Mouse (Mus musculus) cerebellum, adult 9-11 months (tissue): ENCODE data around the gene Tubd1.

Experiments
- DNase-seq: peaks from one replicate; pipeline ENCODE4 v3.0.0; 2022

The Tubd1 gene

DNA sequence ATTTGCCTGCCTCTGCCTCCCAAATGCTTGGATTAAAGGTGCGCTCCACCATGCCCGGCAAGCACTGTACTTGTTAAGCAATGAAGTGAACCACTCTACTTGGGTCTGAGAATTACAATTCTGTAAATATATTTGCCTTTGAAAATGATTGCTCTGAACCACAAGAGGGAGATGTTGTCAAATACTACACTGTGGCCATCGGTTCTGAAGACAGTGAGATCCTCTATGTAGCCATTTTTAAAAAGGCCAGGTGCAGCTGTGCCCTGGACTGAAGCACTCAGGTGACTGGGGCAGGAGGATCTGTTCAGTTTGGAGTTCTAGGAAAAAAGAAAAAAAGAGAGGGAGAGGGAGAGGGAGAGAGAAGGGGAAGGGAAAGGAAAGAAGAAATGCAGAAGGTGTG, 23.6 kb downstream of the Tubd1 start:
- no peak for DNase-seq

DNA sequence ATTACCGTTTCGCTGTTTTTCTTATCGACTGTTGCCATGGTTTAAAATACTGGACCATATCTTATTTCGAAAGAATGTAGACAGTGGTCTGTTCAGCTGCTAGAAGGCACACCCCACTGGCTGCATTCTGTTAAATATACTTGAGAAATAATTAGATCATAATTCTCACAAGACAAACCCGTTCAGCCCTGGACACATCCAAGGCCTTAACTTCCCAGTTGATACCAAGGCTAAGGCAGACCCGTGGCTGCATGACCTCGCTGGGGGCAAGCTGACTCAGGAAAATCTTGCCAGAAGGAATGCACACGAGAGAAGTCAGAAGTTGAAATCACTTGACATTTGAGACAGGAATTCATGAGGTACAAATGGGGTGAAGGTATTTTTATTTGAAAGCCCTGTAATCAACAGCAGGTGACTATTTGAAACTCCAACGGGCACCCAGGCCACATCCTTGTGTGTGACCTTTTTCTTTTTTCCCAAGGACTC, 25.5 kb downstream of the Tubd1 start:
- no peak for DNase-seq

DNA sequence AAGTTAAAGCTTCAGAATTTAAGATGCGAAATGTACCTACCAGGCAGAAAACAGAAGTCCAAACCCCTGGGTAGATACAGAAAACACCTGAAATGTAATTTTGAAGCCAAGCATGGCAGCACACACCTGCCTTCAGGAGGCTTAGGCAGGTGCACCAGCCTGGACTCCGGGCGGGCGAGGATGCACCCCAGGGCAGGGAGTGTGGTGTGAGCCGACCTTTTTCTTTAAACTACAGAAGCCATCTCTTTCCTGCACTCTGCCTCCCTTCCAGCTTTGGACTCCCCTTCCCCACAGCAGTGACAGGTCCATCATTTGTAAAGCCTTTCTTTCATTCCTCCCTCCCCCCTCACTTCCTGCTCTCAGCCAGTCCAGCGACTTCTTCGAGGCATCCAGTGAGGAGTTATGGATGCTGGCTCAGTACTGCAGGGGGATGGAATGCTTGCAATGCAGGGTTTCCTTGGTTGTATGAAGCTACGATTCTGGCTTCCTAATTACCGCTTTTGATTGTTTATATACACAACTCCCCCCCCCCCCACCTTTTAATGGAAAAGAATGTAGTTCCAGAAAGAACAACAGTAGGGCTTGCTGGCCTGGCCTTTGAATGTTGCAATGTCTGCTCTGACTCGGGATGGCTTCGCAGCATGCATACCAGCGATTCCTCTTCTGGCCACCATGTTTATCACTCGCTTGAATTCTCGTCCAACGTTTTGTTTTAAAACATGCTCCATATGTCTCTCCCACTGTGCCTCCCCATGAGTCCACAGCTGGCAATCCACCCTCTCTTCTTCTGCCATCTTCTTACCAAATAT, 26.5 kb downstream of the Tubd1 start:
- no peak for DNase-seq

DNA sequence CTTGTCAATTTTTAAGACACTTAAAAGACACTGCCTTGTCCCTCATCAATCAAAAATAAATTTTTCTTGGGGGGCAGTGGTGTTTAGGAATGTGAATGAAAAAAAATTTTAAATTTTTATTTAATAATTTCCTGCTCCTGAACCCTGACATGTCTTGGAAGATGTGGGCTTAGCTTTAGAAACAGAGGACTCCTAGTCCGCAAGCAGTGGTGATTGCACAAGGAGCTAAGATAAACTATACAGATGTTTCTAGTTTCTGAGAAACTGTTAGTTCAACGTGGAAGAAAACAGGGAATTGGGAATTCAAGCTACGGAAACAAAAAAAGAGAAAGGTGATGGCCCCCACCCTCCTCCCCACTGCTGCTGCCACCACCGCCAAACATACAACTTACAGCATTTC, 27.1 kb downstream of the Tubd1 start:
- DNase-seq = no peak

DNA sequence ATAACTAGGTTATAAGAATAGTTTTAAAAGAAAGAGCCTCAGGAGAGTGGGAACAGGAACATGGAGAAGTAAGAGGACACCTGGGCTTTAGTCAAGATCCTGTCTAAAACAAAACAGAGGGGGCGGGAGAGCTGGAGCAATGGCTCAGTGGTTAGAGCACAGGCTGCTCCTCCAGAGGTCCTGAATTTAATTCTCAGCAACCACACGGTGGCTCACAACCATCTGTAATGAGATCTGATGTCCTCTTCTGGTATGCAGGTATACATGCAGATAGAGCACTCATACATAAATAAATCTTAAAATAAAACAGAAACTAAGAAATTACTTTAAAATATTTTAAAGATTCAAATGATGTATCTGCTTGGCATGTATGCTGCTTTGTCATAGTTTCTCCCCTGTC, 27.8 kb downstream of the Tubd1 start:
- no peak for DNase-seq

DNA sequence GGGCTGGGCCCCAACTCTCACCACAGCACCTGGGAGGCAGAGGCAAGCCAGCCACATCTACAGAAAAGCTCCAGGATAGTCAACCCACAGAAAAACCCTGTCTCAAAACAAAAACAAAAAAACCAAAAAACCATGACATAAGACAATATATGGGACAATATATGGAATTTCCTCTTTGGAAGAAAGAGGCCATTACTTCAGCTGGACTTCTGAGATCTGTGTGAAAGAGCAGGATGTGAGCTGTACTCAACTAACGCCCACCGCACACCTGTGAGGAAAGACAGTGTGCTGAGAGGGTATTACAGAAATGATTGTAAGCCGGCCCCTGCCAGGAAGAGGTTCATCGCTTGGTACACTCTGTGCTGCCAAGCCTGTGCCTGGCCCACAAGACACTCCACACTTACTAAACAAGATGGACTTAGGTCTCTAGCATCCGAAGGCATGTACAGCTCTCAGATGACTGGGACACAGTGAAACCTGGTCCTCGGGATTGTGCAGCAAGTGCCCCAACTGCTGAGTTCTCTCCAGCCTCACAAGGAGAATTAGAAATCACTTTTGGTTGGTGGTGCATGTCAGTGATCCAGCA, 28.9 kb downstream of the Tubd1 start:
- DNase-seq = no peak

DNA sequence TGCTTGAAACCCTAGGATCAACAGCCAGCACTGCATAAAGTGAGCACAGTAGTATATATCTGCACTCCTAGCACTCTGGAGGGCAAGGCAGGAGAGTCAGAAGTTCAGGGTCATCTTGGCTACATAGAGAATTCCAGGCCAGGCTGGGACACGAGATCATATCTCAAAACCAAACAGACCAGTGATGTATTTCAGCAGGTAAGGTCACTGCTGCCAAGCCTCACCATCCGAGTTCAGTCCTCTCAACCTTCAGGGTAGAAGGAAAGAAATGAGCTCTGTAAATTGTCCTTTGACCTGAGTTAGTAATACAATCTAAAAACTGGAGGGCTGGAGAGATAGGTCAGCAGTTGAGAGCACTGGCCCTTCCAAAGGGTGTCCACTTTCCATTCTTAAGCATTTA, 29.6 kb downstream of the Tubd1 start:
- no peak for DNase-seq

DNA sequence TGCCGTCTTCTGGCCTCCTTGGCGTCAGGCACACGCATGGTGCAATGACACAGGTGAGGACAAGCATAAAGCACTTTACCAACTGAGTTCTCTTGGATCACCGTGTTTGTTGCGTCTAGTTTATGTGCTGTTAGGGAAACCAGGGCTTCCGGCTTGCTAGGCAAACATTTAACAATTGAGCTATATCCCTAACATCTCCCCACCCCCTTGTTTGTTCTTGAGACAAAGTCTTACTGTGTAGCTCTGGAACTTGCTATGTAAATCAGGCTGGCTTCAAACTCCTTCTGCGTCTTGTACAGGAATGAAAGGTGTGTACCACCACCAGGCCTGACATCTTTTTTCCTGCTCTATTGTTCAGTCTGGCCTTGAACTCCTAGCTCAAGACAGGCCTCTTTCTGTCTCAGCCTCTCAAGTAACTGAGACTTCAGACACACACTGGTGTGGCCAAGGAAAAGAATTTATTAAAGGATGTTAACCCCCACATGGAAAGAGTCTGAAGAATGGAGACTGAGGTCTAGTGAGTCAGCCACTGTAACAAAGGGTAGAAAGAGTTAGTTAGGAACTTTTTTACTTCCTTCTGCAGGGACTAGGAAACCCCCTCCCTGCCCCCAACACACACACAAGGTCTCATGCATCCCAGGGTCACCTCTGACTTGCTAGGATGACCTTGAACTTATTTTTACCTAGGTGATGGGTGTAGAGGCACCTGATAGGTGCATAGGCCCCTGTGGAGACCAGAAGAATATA, 31.0 kb downstream of the Tubd1 start:
- DNase-seq = no peak

DNA sequence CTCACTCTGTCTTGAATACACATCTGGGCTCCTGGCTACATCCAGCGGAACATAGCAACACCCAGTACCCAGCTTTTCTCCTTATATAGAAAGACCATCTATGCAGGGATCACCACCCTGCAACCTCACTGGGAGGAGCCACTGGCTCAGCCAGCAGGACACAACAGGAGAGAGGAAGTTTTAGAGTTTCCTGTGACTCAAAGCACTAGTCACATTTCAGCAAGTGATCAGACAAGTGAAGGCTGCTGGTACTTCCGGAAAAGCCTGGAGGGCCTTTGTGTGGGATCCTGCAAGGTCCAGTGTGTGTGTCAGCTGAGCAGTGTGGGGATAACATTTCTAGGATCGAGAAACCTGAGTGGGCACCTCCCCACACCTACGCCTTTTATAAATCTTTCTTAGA, 32.4 kb downstream of the Tubd1 start:
- DNase-seq = no peak

DNA sequence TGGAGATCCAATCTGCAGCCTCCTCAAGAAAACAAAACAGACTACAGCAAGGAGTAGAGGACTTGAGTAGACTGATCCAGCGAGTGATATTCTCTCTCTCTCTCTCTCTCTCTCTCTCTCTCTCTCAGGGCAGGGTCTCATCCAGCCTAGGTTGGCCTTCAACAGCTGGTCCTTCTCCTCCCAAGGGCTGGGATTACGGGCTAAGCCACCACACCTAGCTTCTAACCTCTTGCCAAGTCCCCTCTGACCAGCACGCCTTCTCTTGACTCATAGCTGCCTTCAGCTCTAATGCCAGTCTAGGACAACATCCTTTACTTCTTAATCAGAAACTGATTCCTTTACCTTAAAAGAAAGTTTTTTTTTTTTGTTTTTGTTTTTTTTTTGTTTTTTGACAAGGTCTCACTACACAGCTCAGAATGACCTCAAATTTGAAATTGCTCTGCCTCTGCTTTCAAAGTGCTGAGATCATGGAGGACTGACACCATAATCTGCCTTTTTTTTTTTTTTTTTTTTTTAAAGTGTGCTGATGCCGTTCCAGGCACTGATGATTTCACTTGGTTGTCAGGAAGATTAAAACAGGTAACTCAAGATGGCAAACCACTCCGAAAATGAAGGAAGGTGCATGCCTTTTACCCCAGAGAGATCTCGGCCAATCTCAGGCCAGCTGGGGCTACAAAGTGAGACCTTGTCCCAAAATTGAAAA, 33.5 kb downstream of the Tubd1 start:
- no peak for DNase-seq

DNA sequence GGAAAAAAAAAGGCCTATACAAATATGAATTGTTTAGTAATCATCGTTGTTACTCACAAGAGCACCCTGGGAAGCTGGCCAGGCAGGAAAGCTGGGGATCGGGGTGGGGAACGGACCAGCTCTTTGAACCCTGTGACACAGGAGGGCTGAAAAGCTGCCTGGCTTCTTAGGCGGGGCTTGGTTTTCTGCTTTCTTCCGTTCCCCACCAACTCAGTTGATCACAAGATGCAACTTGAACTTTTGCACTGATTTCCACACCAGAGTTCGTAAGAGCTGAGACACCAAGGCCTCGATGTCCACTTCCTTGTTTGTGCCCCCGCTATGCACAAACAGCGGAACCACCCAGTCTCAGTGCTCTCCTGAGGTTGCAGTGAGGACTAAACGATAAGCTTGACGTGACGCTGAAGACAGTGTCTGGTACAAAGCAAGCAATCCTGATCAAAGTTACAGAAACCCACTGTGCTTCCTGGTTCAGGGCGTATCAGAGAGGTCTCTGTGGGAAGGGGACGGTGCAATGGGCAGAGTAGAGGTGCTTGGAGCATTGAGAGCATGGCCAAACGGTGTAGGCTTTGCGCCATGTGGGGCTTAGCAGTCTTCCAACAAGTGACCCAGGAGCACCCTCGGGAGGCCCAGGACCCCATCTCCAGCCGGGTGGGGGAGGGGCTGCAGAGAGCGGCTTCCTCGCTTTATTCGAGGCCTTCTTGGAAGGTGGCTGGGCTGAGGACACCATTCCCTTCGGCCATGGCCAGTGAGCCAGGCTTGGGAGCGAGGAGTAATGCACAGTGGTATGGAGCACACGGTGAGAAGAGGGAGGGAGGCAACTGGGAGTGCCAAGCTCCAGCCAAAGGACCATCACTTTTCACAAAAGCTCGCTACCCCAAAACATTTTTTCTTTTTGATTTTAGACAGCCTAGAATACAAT, 34.3 kb downstream of the Tubd1 start:
- no peak for DNase-seq

DNA sequence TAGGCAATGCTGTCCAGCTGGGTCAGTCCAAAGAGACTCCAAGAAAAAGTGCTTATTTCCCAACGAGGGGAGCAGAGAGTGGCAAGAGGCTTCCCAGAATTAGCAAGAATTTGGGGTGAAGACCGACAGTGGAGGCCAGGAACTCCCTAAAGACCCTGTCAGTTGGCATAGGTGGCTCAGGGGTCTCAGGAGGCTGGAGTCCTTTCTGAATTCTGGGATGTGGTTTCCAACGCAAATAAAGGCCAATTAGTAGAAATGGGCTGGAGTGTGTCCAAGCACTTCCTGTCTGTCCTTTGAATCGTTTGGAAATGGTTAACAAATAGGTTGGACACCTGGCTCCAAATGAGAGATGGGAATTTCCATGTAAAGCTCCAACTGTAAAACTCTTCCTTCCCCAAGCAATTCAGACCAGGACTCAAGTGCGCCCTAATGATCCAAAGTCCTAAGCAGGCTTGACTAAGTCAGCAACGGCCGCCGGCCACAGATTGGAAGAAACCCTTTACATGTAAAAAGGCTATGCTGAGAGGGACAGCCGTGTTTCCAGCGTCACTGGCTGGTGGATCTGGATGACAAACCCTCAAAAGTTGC, 35.0 kb downstream of the Tubd1 start:
- DNase-seq = no peak

DNA sequence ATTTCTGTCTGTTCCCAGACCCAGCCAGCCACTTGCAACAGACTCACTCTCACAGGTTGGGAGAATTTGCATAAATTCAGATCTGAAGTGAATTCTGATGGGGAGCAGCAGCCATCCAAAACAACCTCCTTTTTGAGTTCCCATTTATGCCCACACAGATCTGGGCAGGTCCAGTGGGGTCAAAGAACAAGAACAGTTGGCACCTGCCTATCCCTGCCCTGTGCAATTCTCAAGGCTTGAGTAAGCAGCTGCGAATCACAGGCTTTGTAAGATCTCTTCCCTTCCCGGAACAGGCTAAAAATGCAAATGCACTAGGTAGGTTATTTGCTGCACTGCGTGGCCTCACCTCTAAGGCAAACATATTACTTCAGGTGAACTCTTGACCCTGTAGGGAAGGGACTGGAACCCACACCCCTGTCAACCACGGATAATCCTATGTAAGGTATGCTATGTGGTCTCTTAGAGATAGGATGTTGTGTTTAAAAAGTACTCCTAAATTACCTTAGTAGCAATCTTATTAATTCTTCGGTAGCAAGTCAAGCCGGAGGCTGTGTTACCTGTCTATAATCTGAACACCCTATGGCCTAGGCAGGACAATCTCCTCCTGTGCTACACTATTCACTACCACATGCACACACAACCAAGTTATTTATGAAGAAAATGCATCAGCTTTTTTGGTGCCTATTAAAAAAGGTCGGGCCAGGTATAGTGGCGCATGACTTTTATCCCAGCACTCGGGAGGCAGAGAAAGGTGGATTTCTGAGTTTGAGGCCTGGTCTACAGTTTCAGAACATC, 35.7 kb downstream of the Tubd1 start:
- DNase-seq = no peak

DNA sequence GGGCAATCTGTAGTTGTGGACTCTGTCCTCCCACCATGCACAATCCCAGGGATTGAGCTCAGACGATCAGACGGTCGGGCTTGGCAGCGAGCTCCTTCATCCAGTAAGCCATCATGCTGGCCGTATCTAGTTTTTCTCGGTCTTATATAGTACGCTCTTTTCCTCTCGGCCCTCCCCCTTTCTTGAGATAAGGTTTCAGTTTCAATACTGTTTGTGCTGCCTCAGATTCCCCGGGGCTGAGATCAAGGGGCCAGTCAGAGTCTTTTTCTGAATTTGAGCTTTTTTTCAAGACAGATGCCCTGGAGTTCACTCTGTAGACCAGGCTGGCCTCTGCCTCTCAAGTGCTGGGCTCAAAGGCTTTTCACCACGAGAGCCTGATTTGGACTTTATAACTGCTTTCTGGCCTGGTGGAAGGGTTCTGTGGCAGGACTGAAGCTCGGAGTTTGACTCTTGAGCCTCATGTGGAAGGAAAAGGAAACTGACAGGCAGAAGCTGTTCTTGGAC, 36.5 kb downstream of the Tubd1 start:
- no peak for DNase-seq

DNA sequence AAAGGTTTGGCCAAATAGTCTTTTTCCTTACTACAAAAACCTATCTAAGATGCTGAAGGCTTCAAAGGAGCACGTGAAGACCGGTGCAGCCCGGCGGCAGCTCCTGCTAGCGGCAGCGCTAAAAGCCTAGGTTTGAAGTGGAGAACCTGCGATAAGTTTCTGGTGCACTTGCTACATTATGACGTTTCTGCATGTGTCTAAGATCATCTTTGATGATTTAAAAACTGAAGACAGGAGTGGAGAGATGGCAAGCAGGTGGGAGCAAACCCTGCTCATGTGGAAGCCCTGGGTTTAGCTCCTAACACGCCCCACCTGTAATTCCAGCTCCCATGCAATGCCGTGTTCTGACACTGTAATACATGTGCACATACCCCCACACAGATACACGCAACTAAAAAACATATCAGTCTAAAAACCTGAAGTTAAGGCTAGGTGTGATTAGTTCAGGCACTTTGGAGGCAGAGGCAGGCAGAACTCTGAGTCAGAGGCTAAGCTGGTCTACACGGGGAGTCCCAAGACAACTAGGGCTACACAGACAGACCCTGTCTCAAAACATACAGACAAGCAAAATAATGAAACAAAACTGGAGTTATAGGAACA, 37.3 kb downstream of the Tubd1 start:
- no peak for DNase-seq

DNA sequence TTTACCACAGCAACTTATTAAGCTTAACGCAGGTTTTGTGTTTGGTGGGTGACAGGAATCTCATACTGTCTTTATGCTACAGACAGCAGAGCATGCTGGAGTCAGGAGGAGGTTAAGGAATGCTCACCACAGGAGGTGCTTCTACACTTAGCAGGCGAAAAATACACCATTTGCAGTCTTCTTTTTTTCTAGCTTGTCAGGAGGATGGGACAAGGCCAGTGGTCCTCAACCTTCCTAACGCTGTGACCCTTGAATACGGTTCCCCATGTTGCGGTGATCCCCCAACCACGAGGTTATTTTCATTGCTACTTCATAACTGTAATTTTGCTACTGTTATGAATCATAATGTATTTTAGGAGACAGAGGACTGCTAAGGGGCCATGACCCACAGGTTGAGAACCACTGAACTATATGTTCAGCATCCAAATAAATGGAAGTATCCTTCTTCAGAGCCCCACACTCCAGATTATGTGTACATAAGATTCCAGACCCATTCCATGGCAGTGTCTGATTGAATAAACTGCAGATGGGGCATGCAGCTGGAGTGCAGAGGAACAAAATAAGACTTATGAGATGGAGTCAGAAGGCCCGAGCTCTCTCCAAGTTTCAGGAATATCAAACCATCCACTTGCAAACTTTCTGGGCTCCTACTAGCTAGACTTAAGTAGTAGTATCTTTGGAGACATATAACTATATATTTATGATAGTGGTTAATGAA, 37.9 kb downstream of the Tubd1 start:
- DNase-seq = no peak

DNA sequence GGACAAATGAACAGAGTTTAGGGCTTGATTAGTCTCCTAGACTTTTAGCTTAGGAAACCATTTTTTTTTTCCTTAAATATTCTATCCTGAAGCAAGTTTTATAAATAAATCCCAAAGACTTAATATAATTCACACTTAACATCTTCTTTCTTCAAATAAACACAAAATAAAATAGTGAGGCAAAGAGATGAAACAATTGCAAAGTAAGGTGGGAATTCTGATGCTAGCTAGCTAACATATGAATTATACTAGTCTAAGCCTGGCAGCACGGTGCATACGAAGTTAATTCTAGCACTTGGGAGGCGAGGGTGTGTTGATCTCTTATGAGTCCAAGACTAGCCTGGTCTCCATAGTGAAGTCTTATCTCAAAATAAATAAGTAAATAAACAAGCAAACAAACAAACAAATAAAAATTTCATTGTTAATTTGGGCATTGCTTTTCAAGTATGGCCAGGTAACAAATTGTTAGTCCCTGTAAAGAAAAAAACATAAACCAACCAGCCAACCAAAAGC, 38.6 kb downstream of the Tubd1 start:
- DNase-seq = no peak

DNA sequence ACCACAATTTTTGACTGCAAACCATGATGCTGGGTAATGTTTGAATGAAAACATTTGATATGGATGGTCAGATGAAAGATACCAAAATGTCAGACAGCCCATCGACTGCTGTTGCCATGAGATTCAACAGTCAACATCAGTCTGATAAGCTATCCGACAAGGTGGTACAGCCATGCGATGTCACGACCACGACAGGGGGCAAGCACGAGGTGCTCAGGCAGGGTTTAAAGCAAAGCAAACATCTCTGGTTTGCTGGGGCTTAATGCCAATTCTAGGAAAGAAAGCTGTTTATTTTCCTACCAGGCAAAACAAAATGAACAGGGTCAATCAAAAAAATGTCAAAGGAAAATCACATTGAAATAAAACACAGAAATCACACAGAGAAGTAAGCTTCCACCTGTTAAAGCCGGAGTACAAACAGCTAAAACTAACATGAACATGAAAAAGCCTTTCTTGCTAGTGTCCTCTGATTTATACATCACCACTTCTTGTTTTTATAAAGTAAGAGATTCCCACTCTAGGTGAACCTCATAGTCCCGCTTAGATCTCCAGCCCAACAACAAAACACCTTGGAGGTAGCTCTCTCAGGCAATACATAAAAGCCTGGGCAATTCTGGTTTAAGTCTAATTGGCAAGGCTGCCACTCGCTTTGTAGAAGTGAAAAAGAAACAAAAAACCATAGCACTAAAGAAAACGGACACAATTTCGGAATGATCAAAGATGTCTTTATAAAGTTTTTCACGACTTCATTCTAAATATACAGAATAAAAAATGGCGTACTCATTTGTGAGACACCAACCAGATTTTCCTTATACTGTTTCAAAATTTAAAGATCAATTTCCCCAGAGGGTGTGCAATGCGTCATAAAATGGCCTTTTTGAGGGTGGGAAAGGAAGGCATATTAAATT, 39.5 kb downstream of the Tubd1 start:
- DNase-seq = no peak
